Mouse (Mus musculus) embryonic facial prominence, embryonic 15.5 days (tissue): ENCODE results near the gene Schip1. TPM values are rescaled to one million over a fixed set of nuclear protein-coding genes. Genes with fewer than 3 reads are reported as not detected.
A peak's percentile ranks its signal among the peaks of the same experiment; 100 is the strongest.

Source experiments
- ATAC-seq: fragments of 200-750 bp; cut with Nextera tagmentation; 2 replicates; pipeline ENCODE4 v1.8.0; 2017; ENCODE audit warnings: low read depth, moderate TSS enrichment; ENCODE audit not compliant: insufficient number of reproducible peaks, low FRiP score, low TSS enrichment
- H3K27ac ChIP-seq: fragments of 300-500 bp; sonication (generic); replicated peaks from 2 replicates; pipeline ENCODE4 v1.5.1; 2015; ENCODE audit warnings: mild to moderate bottlenecking, inconsistent platforms
- H3K27me3 ChIP-seq: fragments of 300-500 bp; sonication (generic); 2 replicates; pipeline ENCODE4 v1.6.1; 2015; ENCODE audit warnings: inconsistent platforms
- H3K36me3 ChIP-seq: fragments of 300-500 bp; sonication (generic); 2 replicates; pipeline ENCODE4 v1.6.1; 2015; ENCODE audit warnings: mild to moderate bottlenecking, inconsistent platforms
- H3K4me1 ChIP-seq: fragments of 300-500 bp; sonication (generic); 2 replicates; pipeline ENCODE4 v1.6.1; 2015; ENCODE audit warnings: inconsistent platforms
- H3K4me2 ChIP-seq: fragments of 300-500 bp; sonication (generic); replicated peaks from 2 replicates; pipeline ENCODE4 v1.6.1; 2015; ENCODE audit warnings: mild to moderate bottlenecking, inconsistent platforms
- H3K4me3 ChIP-seq: fragments of 300-500 bp; sonication (generic); replicated peaks from 2 replicates; pipeline ENCODE4 v1.5.1; 2015; ENCODE audit warnings: mild to moderate bottlenecking, inconsistent platforms
- H3K9ac ChIP-seq: fragments of 300-500 bp; sonication (generic); 2 replicates; pipeline ENCODE4 v1.6.1; 2015; ENCODE audit warnings: inconsistent platforms
- H3K9me3 ChIP-seq: fragments of 300-500 bp; sonication (generic); replicated peaks from 2 replicates; pipeline ENCODE4 v1.6.1; 2016; ENCODE audit warnings: inconsistent platforms
- WGBS: fragments of 180-500 bp; shearing (Covaris S2); methylation state at CpG from one replicate; pipeline ENCODE4 v1.1.7; 2015; 5-methylcytosine and 5-hydroxymethylcytosine counted together
- polyA plus RNA-seq: library from polyadenylated mRNA; unstranded; fragments of >200 nt; fragmentation: Nextera tagmentation; extraction: Ambion mirVana; gene quantifications from 2 replicates; pipeline ENCODE4 v1.2.1, GENCODE M21; 2015

Schip1 gene
- polyA plus RNA-seq, 1 experiment from 2014 or later = 30.9 TPM

- Histone ChIP-seq H3K4me2 (no peak overlapping the region), H3K9me3 (no peaks in the 10 kb centered on the region), H3K27me3 (no peaks in the 10 kb centered on the region), H3K36me3 (no peaks in the 10 kb centered on the region), H3K27ac (no peak overlapping the region), H3K4me3 (no peak overlapping the region), H3K4me1 (no peaks in the 10 kb centered on the region), H3K9ac (no peak overlapping the region)
- no peak for ATAC-seq
- 41% methylated on average over 2 of the region's 2 CpGs for WGBS
Observed at GRCm38 (mm10) chr3:68477478-68477877, 412.9 kb downstream of the Schip1 start.

GRCm38 (mm10) chr3:68479266-68479665 is 414.7 kb downstream of the Schip1 start:
- Histone ChIP-seq H3K27ac (no peak overlapping the region), H3K4me2 (no peak overlapping the region), H3K4me3 (no peak overlapping the region), H3K9ac (no peak overlapping the region), H3K36me3 (no peaks in the 10 kb centered on the region), H3K9me3 (no peaks in the 10 kb centered on the region), H3K27me3 (no peaks in the 10 kb centered on the region), H3K4me1 (no peaks in the 10 kb centered on the region)
- 70% methylated on average over 6 of the region's 6 CpGs for WGBS
- ATAC-seq = no peak

GRCm38 (mm10) chr3:68483517-68483916 is 418.9 kb downstream of the Schip1 start:
- Histone ChIP-seq H3K4me3 (no peak overlapping the region), H3K4me1 (0 out of 2 replicates have a peak, but pooled peaks cover 3% of the 10 kb centered on the region), H3K9ac (no peak overlapping the region), H3K27me3 (no peaks in the 10 kb centered on the region), H3K9me3 (no peaks in the 10 kb centered on the region), H3K27ac (no peak overlapping the region), H3K36me3 (no peaks in the 10 kb centered on the region), H3K4me2 (no peak overlapping the region)
- 76% methylated on average over 3 of the region's 3 CpGs for WGBS
- no peak for ATAC-seq

- Histone ChIP-seq H3K4me3 (no peak overlapping the region), H3K4me1 (0 out of 2 replicates have a peak, but pooled peaks cover 3% of the 10 kb centered on the region), H3K27me3 (no peaks in the 10 kb centered on the region), H3K36me3 (no peaks in the 10 kb centered on the region), H3K4me2 (no peak overlapping the region), H3K9ac (no peak overlapping the region), H3K27ac (no peak overlapping the region), H3K9me3 (no peaks in the 10 kb centered on the region)
- no peak for ATAC-seq
- 83% methylated on average over 9 of the region's 9 CpGs for WGBS
Observed at GRCm38 (mm10) chr3:68484021-68484420, 419.4 kb downstream of the Schip1 start.

GRCm38 (mm10) chr3:68484561-68484960 is 420.0 kb downstream of the Schip1 start:
- 73% methylated on average over 4 of the region's 4 CpGs for WGBS
- ATAC-seq = no peak
- Histone ChIP-seq H3K27ac (no peak overlapping the region), H3K4me1 (0 out of 2 replicates have a peak, but pooled peaks cover 3% of the 10 kb centered on the region), H3K36me3 (no peaks in the 10 kb centered on the region), H3K9me3 (no peaks in the 10 kb centered on the region), H3K9ac (no peak overlapping the region), H3K4me2 (no peak overlapping the region), H3K27me3 (no peaks in the 10 kb centered on the region), H3K4me3 (no peak overlapping the region)

GRCm38 (mm10) chr3:68487621-68488020 is 423.0 kb downstream of the Schip1 start:
- no peak overlapping the region for H3K4me2 ChIP-seq
- ATAC-seq = no peak
- WGBS = 69% methylated on average over 1 of the region's 1 CpGs
- H3K9me3 ChIP-seq = no peaks in the 10 kb centered on the region
- H3K4me1 ChIP-seq = peaks cover 5% of the 10 kb centered on the region; the same call in 1 of the 2 replicates
- H3K36me3 ChIP-seq = no peaks in the 10 kb centered on the region
- H3K9ac ChIP-seq = no peak overlapping the region
- no peak overlapping the region for H3K4me3 ChIP-seq
- no peak overlapping the region for H3K27ac ChIP-seq
- no peaks in the 10 kb centered on the region for H3K27me3 ChIP-seq

- Histone ChIP-seq H3K9me3 (no peaks in the 10 kb centered on the region), H3K27ac (no peak overlapping the region), H3K9ac (no peak overlapping the region), H3K36me3 (no peaks in the 10 kb centered on the region), H3K27me3 (no peaks in the 10 kb centered on the region), H3K4me2 (no peak overlapping the region), H3K4me3 (no peak overlapping the region), H3K4me1 (peaks cover 12% of the 10 kb centered on the region; the same call in 1 of the 2 replicates)
- 32% methylated on average over 5 of the region's 5 CpGs for WGBS
- ATAC-seq = no peak
Observed at GRCm38 (mm10) chr3:68488316-68488715, 423.7 kb downstream of the Schip1 start.

GRCm38 (mm10) chr3:68491516-68491915 is 426.9 kb downstream of the Schip1 start:
- H3K9me3 ChIP-seq = no peaks in the 10 kb centered on the region
- peaks cover 32% of the 10 kb centered on the region for H3K4me1 ChIP-seq
- H3K27me3 ChIP-seq = no peaks in the 10 kb centered on the region
- H3K9ac ChIP-seq = no peak overlapping the region
- 56% methylated on average over 6 of the region's 6 CpGs for WGBS
- H3K36me3 ChIP-seq = no peaks in the 10 kb centered on the region
- peak overlapping the region; percentile 59; the same call in 1 of the 2 replicates for H3K27ac ChIP-seq
- ATAC-seq = no peak
- H3K4me2 ChIP-seq = no peak overlapping the region
- H3K4me3 ChIP-seq = no peak overlapping the region

- no peaks in the 10 kb centered on the region for H3K36me3 ChIP-seq
- 52% methylated on average over 1 of the region's 1 CpGs for WGBS
- H3K27me3 ChIP-seq = no peaks in the 10 kb centered on the region
- no peak overlapping the region for H3K4me2 ChIP-seq
- H3K4me1 ChIP-seq = peaks cover 32% of the 10 kb centered on the region
- H3K4me3 ChIP-seq = no peak overlapping the region
- peak overlapping the region; percentile 59 for H3K27ac ChIP-seq
- ATAC-seq = no peak
- no peak overlapping the region for H3K9ac ChIP-seq
- H3K9me3 ChIP-seq = no peaks in the 10 kb centered on the region
Observed at GRCm38 (mm10) chr3:68492066-68492465, 427.5 kb downstream of the Schip1 start.

- ATAC-seq = no peak
- peak overlapping the region; percentile 57 for H3K4me3 ChIP-seq
- no peak overlapping the region for H3K9ac ChIP-seq
- no peaks in the 10 kb centered on the region for H3K9me3 ChIP-seq
- peak overlapping the region; percentile 99 for H3K4me2 ChIP-seq
- peaks cover 32% of the 10 kb centered on the region for H3K4me1 ChIP-seq
- no peaks in the 10 kb centered on the region for H3K27me3 ChIP-seq
- H3K36me3 ChIP-seq = no peaks in the 10 kb centered on the region
- 11% methylated on average over 3 of the region's 3 CpGs for WGBS
- peak overlapping the region; percentile 87 for H3K27ac ChIP-seq
Observed at GRCm38 (mm10) chr3:68492513-68492912, 427.9 kb downstream of the Schip1 start.

- Histone ChIP-seq H3K4me1 (peaks cover 29% of the 10 kb centered on the region), H3K4me3 (peak overlapping the region; percentile 57), H3K9me3 (no peaks in the 10 kb centered on the region), H3K27me3 (no peaks in the 10 kb centered on the region), H3K27ac (peak overlapping the region; percentile 87), H3K9ac (peak overlapping the region; percentile 39), H3K4me2 (peak overlapping the region; percentile 99), H3K36me3 (no peaks in the 10 kb centered on the region)
- 2% methylated on average over 12 of the region's 12 CpGs for WGBS
- peak; percentile 55 for ATAC-seq
Observed at GRCm38 (mm10) chr3:68493170-68493585, 428.6 kb downstream of the Schip1 start.

GRCm38 (mm10) chr3:68493586-68494295 is 429.1 kb downstream of the Schip1 start:
- Histone ChIP-seq H3K27me3 (no peaks in the 10 kb centered on the region), H3K4me3 (peak overlapping the region; percentile 57), H3K36me3 (no peaks in the 10 kb centered on the region), H3K4me2 (peak overlapping the region; percentile 99), H3K27ac (peak overlapping the region; percentile 87), H3K9me3 (no peaks in the 10 kb centered on the region), H3K9ac (peak overlapping the region; percentile 39), H3K4me1 (peaks cover 29% of the 10 kb centered on the region)
- ATAC-seq = peak; percentile 77
- WGBS = 1% methylated on average over 59 of the region's 70 CpGs
